Mouse (Mus musculus) megakaryocyte progenitor cell, adult 5-6 weeks (primary cell): Measurements from ENCODE around the gene Olfr259. TPM values are rescaled to one million over a fixed set of nuclear protein-coding genes. Genes with fewer than 3 reads are reported as not detected.

ENCODE experiments used
- ATAC-seq: replicated peaks from 2 replicates; pipeline ENCODE4 v1.8.0; 2016; ENCODE audit warnings: mild to moderate bottlenecking, moderate TSS enrichment, inconsistent platforms; ENCODE audit not compliant: poor library complexity
- total RNA-seq, 2 experiments: library from RNA; stranded (forward) in 1 of 2; stranded (reverse) in 1 of 2; fragments of 157-497, 149-512 nt in 1 of 2; fragments of 200-1000 nt in 1 of 2; gene quantifications; 2 replicates each; pipeline versions ENCODE4 v1.2.3 to v1.2.4; 2015 to 2017

Gene Olfr259
- total RNA-seq (2015) = not detected in 2 replicates
- not detected in 2 replicates for total RNA-seq (2017)

GRCm38 (mm10) chr2:87114467-87114866 lies at the start of gene Olfr259:
TSS of gene Olfr259 (minus strand) at chr2:87114567.
- ATAC-seq = no peak

GRCm38 (mm10) chr2:87152524-87152923 lies 38.2 kb upstream of the Olfr259 start, which contains the start of gene Olfr1111:
TSS of gene Olfr1111 (minus strand) at chr2:87152624.
- ATAC-seq = no peak

- no peak for ATAC-seq
These were observed 25.8 kb upstream of the Olfr259 start, which contains the start of gene Olfr1110 for GRCm38 (mm10) chr2:87140200-87140599. TSS of gene Olfr1110 (minus strand) at chr2:87140300.

DNA sequence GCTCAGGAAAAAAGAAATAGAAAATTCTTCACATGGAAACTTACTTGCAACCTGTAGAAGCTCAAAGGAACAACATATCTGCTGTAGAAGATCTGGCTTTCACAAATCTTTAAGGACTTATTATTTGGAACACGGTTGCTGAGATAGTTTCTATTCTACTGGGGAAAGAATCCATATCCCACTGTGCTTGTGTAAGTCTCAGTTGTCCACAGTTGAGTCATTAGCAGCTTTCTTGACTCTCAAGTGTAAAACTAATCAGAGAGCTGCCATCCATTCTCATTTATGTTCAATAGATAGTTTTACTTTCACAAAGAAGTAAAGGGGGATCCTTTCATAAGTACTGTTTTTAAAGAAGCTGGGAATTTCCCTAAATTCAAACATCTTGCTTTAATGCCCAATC lies 18.5 kb downstream of the Olfr259 start, which contains the start of gene Olfr1109:
TSS of gene Olfr1109 (minus strand) at position 101 of the 400 bp plus-strand sequence.
- no peak for ATAC-seq

- ATAC-seq = no peak
These were observed 38.6 kb downstream of the Olfr259 start, which contains the start of gene Olfr1107 for GRCm38 (mm10) chr2:87075717-87076116. TSS of gene Olfr1107 (minus strand) at chr2:87075817.

Other genes with a start within 250 kb of the Olfr259 start
- not detected in 2 replicates for gene Gm13723, start 239.8 kb downstream of the Olfr259 start, total RNA-seq (2015)
- not detected in 2 replicates for gene Gm13723, start 239.8 kb downstream of the Olfr259 start, total RNA-seq (2017)
- gene Olfr1097, start 222.4 kb downstream of the Olfr259 start, total RNA-seq (2015) = not detected in 2 replicates
- not detected in 2 replicates for gene Olfr1097, start 222.4 kb downstream of the Olfr259 start, total RNA-seq (2017)
- not detected in 2 replicates for gene Olfr1098, start 190.0 kb downstream of the Olfr259 start, total RNA-seq (2015)
- not detected in 2 replicates for gene Olfr1098, start 190.0 kb downstream of the Olfr259 start, total RNA-seq (2017)
- not detected in 2 replicates for gene Olfr1099, start 153.9 kb downstream of the Olfr259 start, total RNA-seq (2015)
- not detected in 2 replicates for gene Olfr1099, start 153.9 kb downstream of the Olfr259 start, total RNA-seq (2017)
- gene Olfr1100, start 134.6 kb downstream of the Olfr259 start, total RNA-seq (2015) = not detected in 2 replicates
- not detected in 2 replicates for gene Olfr1100, start 134.6 kb downstream of the Olfr259 start, total RNA-seq (2017)
- not detected in 2 replicates for gene Olfr1101, start 123.3 kb downstream of the Olfr259 start, total RNA-seq (2015)
- gene Olfr1101, start 123.3 kb downstream of the Olfr259 start, total RNA-seq (2017) = not detected in 2 replicates
- gene Olfr1102, start 116.2 kb downstream of the Olfr259 start, total RNA-seq (2015) = not detected in 2 replicates
- gene Olfr1102, start 116.2 kb downstream of the Olfr259 start, total RNA-seq (2017) = not detected in 2 replicates
- not detected in 2 replicates for gene Olfr1104, start 87.5 kb downstream of the Olfr259 start, total RNA-seq (2015)
- not detected in 2 replicates for gene Olfr1104, start 87.5 kb downstream of the Olfr259 start, total RNA-seq (2017)
- gene Olfr1105, start 78.0 kb downstream of the Olfr259 start, total RNA-seq (2015) = not detected in 2 replicates
- gene Olfr1105, start 78.0 kb downstream of the Olfr259 start, total RNA-seq (2017) = not detected in 2 replicates
- not detected in 2 replicates for gene Olfr1106, start 62.3 kb downstream of the Olfr259 start, total RNA-seq (2015)
- gene Olfr1106, start 62.3 kb downstream of the Olfr259 start, total RNA-seq (2017) = not detected in 2 replicates
- not detected in 2 replicates for gene Olfr1107, start 38.8 kb downstream of the Olfr259 start, total RNA-seq (2015)
- not detected in 2 replicates for gene Olfr1107, start 38.8 kb downstream of the Olfr259 start, total RNA-seq (2017)
- not detected in 2 replicates for gene Olfr1109, start 18.6 kb downstream of the Olfr259 start, total RNA-seq (2015)
- gene Olfr1109, start 18.6 kb downstream of the Olfr259 start, total RNA-seq (2017) = not detected in 2 replicates
- not detected in 2 replicates for gene Olfr1110, start 25.7 kb upstream of the Olfr259 start, total RNA-seq (2015)
- not detected in 2 replicates for gene Olfr1110, start 25.7 kb upstream of the Olfr259 start, total RNA-seq (2017)
- not detected in 2 replicates for gene Olfr1111, start 38.1 kb upstream of the Olfr259 start, total RNA-seq (2015)
- gene Olfr1111, start 38.1 kb upstream of the Olfr259 start, total RNA-seq (2017) = not detected in 2 replicates
- not detected in 2 replicates for gene Olfr1112, start 73.2 kb upstream of the Olfr259 start, total RNA-seq (2015)
- gene Olfr1112, start 73.2 kb upstream of the Olfr259 start, total RNA-seq (2017) = not detected in 2 replicates
- not detected in 2 replicates for gene Olfr1113, start 94.4 kb upstream of the Olfr259 start, total RNA-seq (2015)
- gene Olfr1113, start 94.4 kb upstream of the Olfr259 start, total RNA-seq (2017) = not detected in 2 replicates
- not detected in 2 replicates for gene Olfr1115, start 133.4 kb upstream of the Olfr259 start, total RNA-seq (2015)
- gene Olfr1115, start 133.4 kb upstream of the Olfr259 start, total RNA-seq (2017) = not detected in 2 replicates
- not detected in 2 replicates for gene Olfr1116, start 153.0 kb upstream of the Olfr259 start, total RNA-seq (2015)
- not detected in 2 replicates for gene Olfr1116, start 153.0 kb upstream of the Olfr259 start, total RNA-seq (2017)
- not detected in 2 replicates for gene Olfr1118, start 193.0 kb upstream of the Olfr259 start, total RNA-seq (2015)
- not detected in 2 replicates for gene Olfr1118, start 193.0 kb upstream of the Olfr259 start, total RNA-seq (2017)
- gene Olfr1120, start 240.2 kb upstream of the Olfr259 start, total RNA-seq (2015) = not detected in 2 replicates
- not detected in 2 replicates for gene Olfr1120, start 240.2 kb upstream of the Olfr259 start, total RNA-seq (2017)